Mouse (Mus musculus) adrenal gland, postnatal 36 days (tissue): Measurements from ENCODE around the gene Isyna1. TPM values are rescaled to one million over a fixed set of nuclear protein-coding genes. Genes with fewer than 3 reads are reported as not detected.
A peak's percentile ranks its signal among the peaks of the same experiment; 100 is the strongest.
"Not testable (repeated sequence)": the region's sequence is repeated elsewhere in the genome, so short reads cannot be mapped to it uniquely, and the experiment has no call there.

ENCODE experiments used
- DNase-seq, 2 experiments: peaks; one replicate each; pipeline ENCODE4 v3.0.0; 2021; ENCODE audit warnings: mixed read lengths in 1 of 2
- total RNA-seq, 2 experiments: library from RNA; stranded (reverse); gene quantifications; 2 replicates each; pipeline ENCODE4 v1.2.3; 2021

Isyna1 gene
- total RNA-seq, 2 experiments from 2014 or later: 98.7 to 260 TPM

DNA sequence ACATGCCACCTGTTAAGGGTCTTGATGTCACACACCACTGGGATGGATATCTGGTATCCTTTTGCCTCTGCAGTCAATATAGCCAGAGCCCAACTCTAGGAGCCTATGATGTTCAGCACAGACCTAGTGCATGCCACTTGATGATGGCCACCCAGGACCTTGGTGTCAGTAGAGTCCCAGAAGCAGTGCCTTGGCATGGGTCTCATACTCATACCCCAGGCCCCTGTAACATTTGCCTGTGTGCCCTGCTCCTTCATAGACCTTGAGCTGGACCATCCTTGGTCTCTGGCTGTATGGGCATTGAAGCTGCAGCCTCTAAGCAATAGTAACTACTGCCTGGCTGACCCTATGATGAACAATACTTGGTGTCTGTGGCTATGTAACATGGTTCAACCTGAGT is 19.9 kb upstream of the Isyna1 start:
- DNase-seq: no peak

- DNase-seq: peak; percentile 78 to 84
Measured at GRCm38 (mm10) chr8:70574915-70575314, 19.3 kb upstream of the Isyna1 start.

- no peak for DNase-seq
Measured at GRCm38 (mm10) chr8:70577207-70577606, 17.0 kb upstream of the Isyna1 start.

- peak; percentile 73 to 76 for DNase-seq
Measured at GRCm38 (mm10) chr8:70583476-70584387, 10.4 kb upstream of the Isyna1 start.

- DNase-seq: peak in 1 of 2 experiments; percentile 74
Measured at GRCm38 (mm10) chr8:70584606-70585257, 9.4 kb upstream of the Isyna1 start.

DNA sequence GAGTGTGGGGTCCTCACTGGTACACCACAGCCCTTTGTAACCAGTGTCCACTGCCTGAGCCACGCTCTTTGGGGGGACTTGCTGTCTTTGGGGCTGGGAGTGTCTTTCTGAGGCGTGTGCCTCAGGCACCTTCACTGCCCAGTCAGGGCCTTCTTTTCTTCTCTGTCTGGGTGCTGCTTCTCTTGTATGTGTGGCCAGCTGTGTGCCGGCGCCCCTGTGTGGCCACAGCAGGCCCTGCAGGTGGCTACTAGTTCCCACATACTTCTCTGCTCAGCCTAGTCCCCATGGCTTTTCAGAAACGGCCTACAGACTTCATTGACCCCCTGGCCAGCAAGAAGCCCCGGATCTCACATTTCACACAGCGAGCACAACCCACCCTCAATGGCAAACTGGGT is 8.9 kb upstream of the Isyna1 start:
- DNase-seq: peak; percentile 79 to 83

DNA sequence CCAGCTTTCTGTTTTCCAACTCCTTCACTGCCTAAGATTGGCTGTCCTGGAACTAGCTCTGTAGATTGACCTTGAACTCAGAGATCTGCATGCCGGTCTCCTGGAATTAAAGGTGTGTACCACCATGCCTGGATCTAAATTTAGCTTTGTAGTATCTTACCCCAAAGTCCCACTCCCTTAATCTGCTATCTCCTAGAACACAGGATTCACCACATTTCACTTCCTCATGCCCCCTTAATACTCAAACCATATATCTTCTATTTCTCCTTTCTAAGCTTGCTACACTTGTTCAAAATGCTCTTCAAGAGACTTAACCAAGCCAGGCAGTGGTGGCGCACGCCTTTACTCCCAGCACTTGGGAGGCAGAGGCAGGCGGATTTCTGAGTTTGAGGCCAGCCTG is 6.2 kb upstream of the Isyna1 start:
- DNase-seq: not testable (repeated sequence)

GRCm38 (mm10) chr8:70591569-70591968 is 2.6 kb upstream of the Isyna1 start:
- DNase-seq: peak in 1 of 2 experiments; percentile 46

DNA sequence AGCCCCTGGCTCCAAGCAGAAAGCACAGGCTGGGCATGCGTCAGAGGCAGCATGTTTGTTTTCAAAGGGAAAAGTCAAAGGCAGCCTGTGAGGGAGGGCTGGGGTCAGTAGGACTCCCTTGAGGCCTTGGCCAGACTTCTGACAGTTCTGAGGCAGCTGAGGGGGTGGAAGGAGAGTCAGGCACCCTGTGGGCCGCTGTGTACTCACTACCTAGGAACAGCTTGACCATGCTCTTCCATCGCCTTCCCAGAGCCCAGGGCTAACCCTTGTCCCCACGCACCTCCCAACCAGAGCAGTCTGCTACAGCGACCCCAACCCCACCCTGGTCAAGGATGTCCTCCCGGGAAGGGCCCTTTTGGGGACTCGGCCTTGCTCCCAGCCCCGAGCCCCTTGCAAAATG is 1.0 kb upstream of the Isyna1 start:
- peak; percentile 71 to 77 for DNase-seq

DNA sequence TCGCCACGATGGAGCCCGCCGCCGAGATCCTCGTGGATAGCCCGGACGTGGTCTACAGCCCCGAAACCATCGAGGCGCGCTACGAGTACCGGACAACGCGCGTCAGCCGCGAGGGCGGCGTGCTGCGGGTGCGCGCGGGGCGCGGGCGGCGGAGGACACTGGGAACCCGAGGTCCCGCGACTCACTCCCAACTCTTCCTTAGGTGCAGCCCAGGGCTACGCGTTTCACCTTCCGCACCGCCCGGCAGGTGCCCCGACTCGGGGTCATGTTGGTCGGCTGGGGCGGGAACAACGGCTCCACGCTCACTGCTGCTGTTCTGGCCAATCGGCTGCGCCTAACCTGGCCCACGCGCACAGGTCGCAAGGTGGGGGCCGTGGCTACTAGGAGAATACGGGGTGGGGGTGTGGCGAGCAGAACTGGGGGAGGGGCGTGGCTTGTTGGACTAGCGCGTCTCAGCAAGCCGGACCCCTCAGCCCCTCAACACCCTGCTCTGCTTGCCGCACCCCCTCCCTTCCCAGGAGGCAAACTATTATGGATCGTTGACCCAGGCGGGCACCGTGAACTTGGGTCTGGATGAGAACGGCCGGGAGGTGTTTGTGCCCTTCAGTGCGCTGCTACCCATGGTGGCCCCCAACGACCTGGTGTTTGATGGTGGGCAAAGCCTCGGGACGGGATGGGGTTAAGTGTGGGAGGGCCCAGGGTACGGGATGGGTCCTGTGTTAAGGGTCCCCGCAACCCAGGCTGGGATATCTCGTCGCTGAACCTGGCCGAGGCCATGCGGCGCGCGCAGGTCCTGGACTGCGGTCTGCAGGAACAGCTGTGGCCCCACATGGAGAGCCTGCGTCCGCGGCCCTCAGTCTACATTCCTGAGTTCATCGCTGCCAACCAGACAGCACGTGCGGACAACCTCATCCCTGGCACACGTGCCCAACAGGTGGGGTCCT is 720 bp downstream of the Isyna1 start:
- peak in 1 of 2 experiments; percentile 69 for DNase-seq

GRCm38 (mm10) chr8:70595811-70596210 is 1.6 kb downstream of the Isyna1 start:
- no peak for DNase-seq

DNA sequence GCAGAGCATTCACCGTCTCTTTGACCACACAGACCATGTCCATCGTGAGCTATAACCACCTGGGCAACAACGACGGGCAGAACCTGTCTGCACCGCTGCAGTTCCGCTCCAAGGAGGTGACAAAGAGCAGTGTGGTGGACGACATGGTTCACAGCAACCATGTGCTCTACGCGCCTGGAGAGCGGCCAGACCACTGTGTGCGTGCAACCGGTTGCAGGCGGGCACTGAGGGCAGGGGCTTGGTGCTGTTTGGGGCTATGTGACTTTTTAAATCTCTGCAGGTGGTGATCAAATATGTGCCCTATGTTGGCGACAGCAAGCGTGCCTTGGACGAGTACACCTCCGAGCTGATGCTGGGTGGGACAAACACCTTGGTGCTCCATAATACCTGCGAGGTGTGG is 2.0 kb downstream of the Isyna1 start:
- DNase-seq: no peak

GRCm38 (mm10) chr8:70596775-70597416 is 2.7 kb downstream of the Isyna1 start:
- DNase-seq: no peak

GRCm38 (mm10) chr8:70597417-70598272 is 3.5 kb downstream of the Isyna1 start:
- DNase-seq: no peak

DNA sequence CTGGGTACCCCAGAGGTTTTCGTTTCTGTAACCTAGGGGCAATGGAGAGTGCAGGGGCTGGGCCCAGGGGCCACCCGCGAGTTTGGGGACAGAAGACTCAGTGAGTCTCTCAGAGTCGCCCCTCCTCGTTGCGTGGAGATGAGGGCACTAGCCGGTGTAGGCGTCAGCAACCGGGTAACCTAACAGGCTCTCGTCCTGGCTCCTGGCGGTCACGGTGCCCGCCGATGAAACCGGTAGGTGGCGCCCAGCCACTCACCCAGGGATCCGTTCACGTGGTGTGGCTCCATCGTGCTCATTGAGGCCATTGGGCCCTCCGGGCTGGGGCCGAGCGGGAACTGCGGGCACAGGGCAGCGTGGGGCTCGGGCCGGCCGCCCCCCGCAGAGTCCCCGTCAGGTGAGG is 4.1 kb downstream of the Isyna1 start:
- peak; percentile 90 to 93 for DNase-seq

- no peak for DNase-seq
Measured at GRCm38 (mm10) chr8:70598722-70599121, 4.5 kb downstream of the Isyna1 start.

- no peak for DNase-seq
Measured at GRCm38 (mm10) chr8:70599507-70600290, 5.5 kb downstream of the Isyna1 start.

GRCm38 (mm10) chr8:70600473-70601270 is 6.5 kb downstream of the Isyna1 start:
- DNase-seq: peak in 1 of 2 experiments; percentile 71

DNA sequence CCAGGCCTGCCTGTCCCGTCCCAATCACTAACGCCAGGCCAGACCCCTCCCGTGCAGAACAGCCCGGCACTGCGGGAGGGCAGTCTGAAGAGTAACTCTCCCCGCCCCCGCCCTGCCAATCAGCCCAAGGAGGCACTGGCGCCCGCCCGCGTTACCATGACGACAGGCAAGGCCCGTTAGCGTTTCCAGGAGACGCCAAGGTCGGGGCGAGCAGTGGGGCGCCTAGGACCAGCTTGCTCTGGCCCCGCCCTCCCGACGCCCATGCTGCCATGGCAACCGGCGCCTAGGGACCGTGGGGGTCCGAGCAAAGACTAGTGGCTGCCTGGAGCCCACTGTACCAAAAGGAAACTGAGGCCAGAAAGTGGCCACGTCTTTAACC is 7.1 kb downstream of the Isyna1 start:
- peak; percentile 95 to 96 for DNase-seq
